Mouse (Mus musculus): ENCODE results near the gene Cyp24a1. TPM values are rescaled to one million over a fixed set of nuclear protein-coding genes. Genes with fewer than 3 reads are reported as not detected.
"Not testable (repeated sequence)": the region's sequence is repeated elsewhere in the genome, so short reads cannot be mapped to it uniquely, and the experiment has no call there.

Gene Cyp24a1
- polyA plus RNA-seq, 1 experiment from 2014 or later, result 0.05 TPM

DNA sequence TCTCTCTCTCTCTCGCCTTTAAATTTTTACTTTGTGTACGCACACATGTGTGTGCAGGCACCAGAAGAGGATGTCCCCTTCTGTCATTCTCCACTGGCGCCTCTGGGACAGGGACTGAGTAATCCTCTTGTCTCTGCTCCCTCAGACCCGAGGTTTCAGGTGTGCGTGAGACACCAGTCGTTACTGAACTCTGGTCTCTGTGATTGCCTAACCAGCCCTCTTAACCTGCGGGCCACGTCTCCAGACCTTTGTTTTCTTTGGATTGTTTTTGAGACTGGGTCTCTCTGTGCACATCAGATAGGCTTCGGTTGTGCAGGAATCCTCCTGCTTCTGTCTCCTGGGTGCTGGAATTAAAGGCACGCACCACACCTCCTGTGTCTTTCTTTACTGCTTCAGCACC, 37.8 kb downstream of the Cyp24a1 start:
- Histone ChIP-seq H3K4me3 (no peak overlapping the region), H3K9me3 (no peaks in the 10 kb centered on the region), H3K4me1 (peaks cover 26% of the 10 kb centered on the region), H3K27ac (peak overlapping the region; percentile 63), H3K27me3 (ENCODE audit: poor library complexity, severe bottlenecking) (peaks cover 6% of the 10 kb centered on the region; the same call in 1 of the 2 replicates), H3K36me3 (replicated peaks) (no peaks in the 10 kb centered on the region)
- no peak for DNase-seq (ENCODE audit: extremely low spot score, low spot score)
- 74% methylated on average over 10 of the region's 10 CpGs for WGBS

DNA sequence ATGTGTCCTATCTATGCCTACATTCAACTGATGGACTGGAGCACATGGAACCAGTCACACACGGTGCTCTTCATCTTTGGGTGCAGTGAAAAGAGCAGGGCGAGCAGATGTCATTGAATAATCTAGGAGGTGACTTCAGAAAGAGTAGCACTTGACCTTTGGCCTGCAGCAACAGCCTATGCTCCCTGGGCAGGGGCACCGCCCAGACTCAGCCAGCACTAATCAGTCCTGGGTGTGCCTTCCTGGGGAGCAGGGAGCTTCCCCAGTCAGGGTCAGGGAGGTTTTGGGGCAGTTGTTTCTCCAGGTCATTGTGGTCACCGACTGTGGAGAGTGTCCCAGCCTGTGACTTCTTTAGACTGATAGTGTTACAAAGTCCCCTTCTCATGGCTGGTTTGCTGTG, 43.1 kb downstream of the Cyp24a1 start:
- H3K4me1 ChIP-seq; H3K9me3 ChIP-seq; H3K27me3 ChIP-seq (ENCODE audit: poor library complexity, severe bottlenecking); DNase-seq (ENCODE audit: extremely low spot score, low spot score); H3K4me3 ChIP-seq; H3K27ac ChIP-seq; H3K36me3 ChIP-seq (replicated peaks): not testable (repeated sequence)
- whole genome bisulfite sequencing, result 72% methylated on average over 3 of the region's 4 CpGs

DNA sequence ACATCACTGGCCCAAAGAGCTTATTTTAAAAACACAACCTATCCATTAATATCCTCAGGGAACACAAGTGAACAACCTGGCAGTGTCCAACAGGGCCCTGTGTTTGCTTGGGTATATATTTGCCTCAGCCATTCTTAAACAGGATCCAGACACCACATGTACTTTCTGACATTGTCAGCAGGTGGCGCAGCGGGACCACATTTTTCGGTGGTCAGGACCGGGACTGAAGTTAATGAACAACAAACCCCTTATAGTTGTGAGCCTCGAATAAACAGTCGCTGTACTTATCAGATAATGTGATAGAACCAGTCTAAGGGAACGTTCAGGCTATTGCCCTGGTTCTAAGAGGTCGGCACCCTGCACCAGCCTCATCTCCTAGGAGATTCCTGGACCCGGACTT, 46.0 kb downstream of the Cyp24a1 start:
- peak; percentile 84 for DNase-seq (ENCODE audit: extremely low spot score, low spot score)
- Histone ChIP-seq H3K9me3 (no peaks in the 10 kb centered on the region), H3K4me1 (peaks cover 8% of the 10 kb centered on the region; the same call in 1 of the 2 replicates), H3K27ac (no peak overlapping the region), H3K27me3 (ENCODE audit: poor library complexity, severe bottlenecking) (peaks cover 6% of the 10 kb centered on the region; the same call in 1 of the 2 replicates), H3K4me3 (no peak overlapping the region), H3K36me3 (replicated peaks) (no peaks in the 10 kb centered on the region)
- 14% methylated on average over 9 of the region's 9 CpGs for WGBS

DNA sequence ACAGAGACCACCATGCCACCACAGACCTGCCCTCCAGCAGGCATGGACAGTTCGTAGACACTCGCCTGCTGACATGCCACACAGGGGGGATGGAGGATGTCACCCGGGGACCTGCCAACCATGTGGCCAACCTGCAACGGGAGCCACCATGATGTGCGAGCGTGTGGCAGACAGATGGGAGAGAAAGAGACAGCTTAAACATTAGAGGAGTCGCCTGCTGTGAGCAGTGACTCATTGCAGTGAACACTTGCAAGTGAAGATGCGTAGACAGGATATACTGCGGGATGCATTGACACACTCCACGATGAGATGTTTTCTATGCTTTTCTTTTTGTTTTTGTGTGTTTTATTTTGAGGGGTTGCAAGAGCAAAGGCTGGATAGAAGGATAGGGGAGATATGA, 49.3 kb downstream of the Cyp24a1 start:
- 80% methylated on average over 10 of the region's 10 CpGs for WGBS
- no peak for DNase-seq (ENCODE audit: extremely low spot score, low spot score)
- no peak overlapping the region for H3K27ac ChIP-seq
- H3K4me1 ChIP-seq, result peaks cover 8% of the 10 kb centered on the region; the same call in 1 of the 2 replicates
- no peaks in the 10 kb centered on the region for H3K9me3 ChIP-seq
- H3K36me3 ChIP-seq (replicated peaks), result no peaks in the 10 kb centered on the region
- peaks cover 6% of the 10 kb centered on the region; the same call in 1 of the 2 replicates for H3K27me3 ChIP-seq (ENCODE audit: poor library complexity, severe bottlenecking)
- no peak overlapping the region for H3K4me3 ChIP-seq

DNA sequence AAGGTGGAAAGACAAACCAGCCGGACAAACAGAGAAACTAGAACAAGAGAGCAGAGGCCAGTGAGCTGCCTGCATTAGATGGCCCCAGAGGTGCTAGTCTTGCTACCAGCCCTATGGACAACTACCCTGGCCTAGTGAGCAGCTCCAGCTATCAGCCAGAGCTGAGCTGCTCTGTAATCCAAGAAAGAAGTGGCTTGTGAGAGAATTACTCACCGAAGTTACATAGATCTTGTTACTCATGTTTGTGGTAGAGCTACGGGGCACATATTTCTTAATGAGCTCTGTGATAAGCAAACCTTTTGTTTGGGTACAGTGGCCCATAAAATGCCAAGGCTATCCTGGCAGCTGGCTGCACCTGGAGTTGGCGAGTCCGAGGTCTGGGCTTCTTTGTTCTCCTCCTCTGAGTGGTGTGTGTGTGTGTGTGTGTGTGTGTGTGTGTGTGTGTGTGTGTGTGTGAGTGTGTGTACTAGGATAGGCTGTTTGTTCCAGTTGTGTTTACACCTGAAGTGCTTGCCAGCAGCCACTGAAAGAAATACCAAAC, 50.0 kb downstream of the Cyp24a1 start:
- 82% methylated on average over 5 of the region's 5 CpGs for WGBS
- no peak for DNase-seq (ENCODE audit: extremely low spot score, low spot score)
- Histone ChIP-seq H3K36me3 (replicated peaks) (no peaks in the 10 kb centered on the region), H3K4me1 (peaks cover 8% of the 10 kb centered on the region; the same call in 1 of the 2 replicates), H3K4me3 (no peak overlapping the region), H3K27me3 (ENCODE audit: poor library complexity, severe bottlenecking) (peaks cover 1% of the 10 kb centered on the region; the same call in 1 of the 2 replicates), H3K27ac (no peak overlapping the region), H3K9me3 (no peaks in the 10 kb centered on the region)

DNA sequence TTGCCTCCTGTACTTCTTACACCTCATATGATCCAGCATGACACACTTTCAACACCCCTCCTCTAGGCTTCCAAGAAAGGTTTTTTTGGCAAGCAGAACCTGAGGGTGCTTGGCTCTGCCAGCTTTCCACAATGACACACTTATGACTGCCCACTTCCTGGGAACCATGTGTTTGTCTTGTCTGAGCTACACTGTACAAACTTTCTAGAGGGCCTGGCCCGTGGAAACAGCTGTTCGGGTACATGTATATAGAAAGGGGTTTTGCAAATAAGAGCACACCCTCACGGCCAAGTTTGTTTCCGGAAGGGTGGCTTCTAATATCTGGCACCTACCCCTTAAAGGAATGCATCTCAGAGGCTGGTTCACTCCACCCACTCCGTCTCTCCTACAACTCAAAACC, 51.1 kb downstream of the Cyp24a1 start:
- Histone ChIP-seq H3K27me3 (ENCODE audit: poor library complexity, severe bottlenecking) (no peaks in the 10 kb centered on the region; the same call in 1 of the 2 replicates), H3K36me3 (replicated peaks) (no peaks in the 10 kb centered on the region), H3K27ac (no peak overlapping the region), H3K4me1 (0 out of 2 replicates have a peak, but pooled peaks cover 4% of the 10 kb centered on the region), H3K4me3 (no peak overlapping the region), H3K9me3 (no peaks in the 10 kb centered on the region)
- 90% methylated on average over 5 of the region's 5 CpGs for WGBS
- DNase-seq (ENCODE audit: extremely low spot score, low spot score), result no peak

DNA sequence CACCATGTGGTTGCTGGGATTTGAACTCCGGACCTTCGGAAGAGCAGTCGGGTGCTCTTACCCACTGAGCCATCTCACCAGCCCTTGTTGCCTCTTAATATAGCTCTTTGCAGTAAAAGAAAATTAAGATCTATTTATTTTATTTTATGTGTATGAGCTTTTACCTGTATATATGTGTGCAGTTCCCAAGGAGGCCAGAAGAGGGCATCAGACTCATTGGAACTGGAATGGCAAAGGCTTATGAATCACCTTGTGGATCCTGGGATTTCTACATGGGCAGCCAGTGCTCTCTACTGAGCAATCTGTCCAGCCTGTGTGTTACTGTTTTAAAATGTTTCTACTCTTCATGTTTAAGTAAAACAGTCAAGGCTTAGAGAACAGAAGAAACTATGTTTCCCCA, 54.4 kb downstream of the Cyp24a1 start:
- no peak for DNase-seq (ENCODE audit: extremely low spot score, low spot score)
- 67% methylated on average over 3 of the region's 3 CpGs for WGBS
- Histone ChIP-seq H3K27me3 (ENCODE audit: poor library complexity, severe bottlenecking) (peaks cover 11% of the 10 kb centered on the region), H3K27ac (no peak overlapping the region), H3K36me3 (replicated peaks) (no peaks in the 10 kb centered on the region), H3K9me3 (no peaks in the 10 kb centered on the region), H3K4me3 (no peak overlapping the region), H3K4me1 (peaks cover 12% of the 10 kb centered on the region; the same call in 1 of the 2 replicates)

DNA sequence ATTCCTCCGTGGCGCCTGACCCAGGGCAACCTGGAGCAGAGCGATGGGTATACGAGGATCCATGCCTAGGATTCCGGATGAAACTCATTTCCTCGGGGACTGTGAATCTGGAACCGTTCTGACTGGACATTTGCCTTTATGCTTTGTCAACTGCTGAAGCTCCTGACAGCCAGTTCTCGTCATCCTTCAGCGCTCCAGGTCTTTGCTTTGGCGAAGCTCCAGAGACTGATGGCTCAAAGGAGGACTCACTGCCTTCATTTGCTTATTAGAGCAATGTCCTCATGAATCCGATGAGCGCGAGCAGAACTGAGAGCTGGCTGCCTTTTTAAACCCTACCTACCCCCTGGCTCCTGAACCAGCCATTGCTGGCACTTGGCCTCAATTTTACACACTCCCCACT, 58.2 kb downstream of the Cyp24a1 start:
- no peak for DNase-seq (ENCODE audit: extremely low spot score, low spot score)
- Histone ChIP-seq H3K36me3 (replicated peaks) (no peaks in the 10 kb centered on the region), H3K9me3 (no peaks in the 10 kb centered on the region), H3K4me1 (peaks cover 8% of the 10 kb centered on the region; the same call in 1 of the 2 replicates), H3K27me3 (ENCODE audit: poor library complexity, severe bottlenecking) (peaks cover 11% of the 10 kb centered on the region), H3K27ac (no peak overlapping the region), H3K4me3 (no peak overlapping the region)
- whole genome bisulfite sequencing, result 45% methylated on average over 13 of the region's 13 CpGs

DNA sequence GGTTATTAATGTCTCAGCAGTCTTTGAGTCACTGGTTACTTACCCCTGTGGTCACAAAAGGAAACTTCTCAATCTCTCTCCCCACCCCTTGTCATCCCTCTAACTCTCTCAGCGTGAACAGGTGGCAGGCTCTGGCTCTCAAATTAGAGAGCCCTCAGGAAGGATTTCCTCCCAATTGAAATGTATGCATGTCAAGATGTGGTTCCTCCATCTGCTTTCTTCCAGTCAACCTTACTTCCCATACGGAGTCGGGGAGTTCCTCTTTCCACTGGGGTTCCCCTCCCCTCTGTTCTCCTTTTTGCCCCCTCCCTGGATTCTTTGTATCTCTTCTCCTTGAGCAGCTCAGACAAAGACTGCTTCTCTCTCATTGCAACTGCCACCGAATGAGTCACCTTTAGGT, 60.7 kb downstream of the Cyp24a1 start:
- Histone ChIP-seq H3K36me3 (replicated peaks) (no peaks in the 10 kb centered on the region), H3K27me3 (ENCODE audit: poor library complexity, severe bottlenecking) (peaks cover 11% of the 10 kb centered on the region), H3K9me3 (no peaks in the 10 kb centered on the region), H3K4me1 (peaks cover 8% of the 10 kb centered on the region; the same call in 1 of the 2 replicates), H3K4me3 (no peak overlapping the region), H3K27ac (no peak overlapping the region)
- 74% methylated on average over 4 of the region's 4 CpGs for WGBS
- no peak for DNase-seq (ENCODE audit: extremely low spot score, low spot score)

Other genes with a start within 250 kb of the Cyp24a1 start
- gene Bcas1, start 69.3 kb downstream of the Cyp24a1 start, polyA plus RNA-seq (2016; fragmentation: Nextera tagmentation; extraction: Ambion mirVana), result 0.49 and 0.50 TPM in 2 replicates
- 94.0 and 98.9 TPM in 2 replicates for gene Pfdn4, start 717 bp downstream of the Cyp24a1 start, polyA plus RNA-seq (2016; fragmentation: Nextera tagmentation; extraction: Ambion mirVana)
- gene 4930470P17Rik, start 104.9 kb upstream of the Cyp24a1 start, polyA plus RNA-seq (2016; fragmentation: Nextera tagmentation; extraction: Ambion mirVana), result not detected in 2 replicates
- 4.6 and 6.1 TPM in 2 replicates for gene Dok5, start 234.7 kb upstream of the Cyp24a1 start, polyA plus RNA-seq (2016; fragmentation: Nextera tagmentation; extraction: Ambion mirVana)

Measured in forebrain, embryonic 10.5 days (tissue).